ENCODE assay signal across 27 mouse cellular contexts in genomic region chr1:131671113-131671512, GRCm38 (mm10). TPM values are rescaled to one million over a fixed set of nuclear protein-coding genes. Genes with fewer than 3 reads are reported as not detected.
DNase-seq lines count a peak whose midpoint lies in the region; ATAC-seq lines count a peak whose summit lies in the region.
"Had no signal": no experiment of that assay in that cellular context is flagged by ENCODE, and none has a peak within 500 bp of the region (broad histone marks: within the 10 kb centered on the region; RNA-seq: fewer than 3 reads in every experiment).

No protein-coding gene starts in this region.

- H3K27ac ChIP-seq in macrophage, result 0 out of 2 replicates have a peak overlapping the region, but pooled peaks have one; percentile 12
- H3K27ac ChIP-seq: embryonic facial prominence, embryonic 10.5 days; embryonic facial prominence, embryonic 13.5 days; forebrain, embryonic 12.5 days; forebrain, embryonic 15.5 days; hindbrain, embryonic 10.5 days; hindbrain, embryonic 13.5 days; hindbrain, postnatal 0 days had no signal

- H3K79me2 ChIP-seq in macrophage (ENCODE audit: inconsistent target), result no peaks in the 10 kb centered on the region

- peak; percentile 87 for DNase-seq in heart, adult 11 months
- DNase-seq in heart, postnatal 4 days, result no peak
- no peak for DNase-seq in cerebellum, adult 11-12 months
- DNase-seq in right cerebral cortex, postnatal 25 days, result no peak
- no peak for DNase-seq in cerebellum, adult 18-20 months
- DNase-seq: adrenal gland, adult 8-10 months; adrenal gland, postnatal 25 days; cerebellum, adult 2 months; cerebellum, adult 9-11 months; cerebellum, postnatal 25 days; embryo, embryonic 11 days; gastrocnemius, postnatal 25 days had no signal

- H3K4me3 ChIP-seq in macrophage (ENCODE audit: inconsistent target), result no peak overlapping the region
- H3K4me3 ChIP-seq: embryonic facial prominence, embryonic 10.5 days; embryonic facial prominence, embryonic 13.5 days; erythroblast, embryonic 14.5 days; forebrain, embryonic 12.5 days; forebrain, embryonic 15.5 days; hindbrain, embryonic 10.5 days; hindbrain, embryonic 13.5 days had no signal

- WGBS in macrophage (ENCODE audit: missing documents), result 34% methylated on average over 8 of the region's 8 CpGs

- no peaks in the 10 kb centered on the region for H3K36me3 ChIP-seq in macrophage (ENCODE audit: inconsistent target)
- H3K36me3 ChIP-seq: embryonic facial prominence, embryonic 10.5 days; embryonic facial prominence, embryonic 13.5 days; forebrain, embryonic 12.5 days; forebrain, embryonic 15.5 days; hindbrain, embryonic 10.5 days; hindbrain, embryonic 13.5 days had no signal

- peak; percentile 66 for ATAC-seq in monocyte, adult 5-6 weeks (replicated peaks; ENCODE audit: insufficient number of reproducible peaks, low FRiP score, low TSS enrichment, poor library complexity, severe bottlenecking)
- ATAC-seq: activated CD4-positive, CD25-positive, alpha-beta regulatory T cell, adult 4 months; forebrain, embryonic 15.5 days; hindbrain, postnatal 0 days; inflammation-experienced regulatory T-cells, adult 6 months had no signal

RNA-seq across cellular contexts. Expression of gene Rab7b, which starts 17.4 kb away (rescaled TPM):
- total RNA-seq in heart, postnatal 4 days (2021), result 1 to 10 TPM; 2.6 to 3.6 TPM
- 100 to 1,000 TPM in 8 of 26 experiments, 10 to 100 TPM in 17, 1 to 10 TPM in 1; 8.3 to 204 (median 87.6) TPM for total RNA-seq in macrophage (2018; cell fraction: chromatin; rRNA removed)
- total RNA-seq in macrophage (2018; cell fraction: cytosol; rRNA removed), result 100 to 1,000 TPM; 112 to 252 (median 182) TPM
- 100 to 1,000 TPM in 18 of 26 experiments, 10 to 100 TPM in 8; 24.3 to 204 (median 119) TPM for total RNA-seq in macrophage (2018; cell fraction: nucleus; rRNA removed)
- 161 to 338 TPM (median 284 TPM) in 3 replicates for polyA plus RNA-seq in macrophage (2018)
- total RNA-seq in monocyte, adult 5-6 weeks (2017), result 1.4 to 3.7 TPM (median 2.3 TPM) in 3 replicates
- polyA plus RNA-seq: activated CD4-positive, CD25-positive, alpha-beta regulatory T cell, adult 4 months; erythroblast, embryonic 14.5 days had no signal

RNA-seq across cellular contexts. Expression of gene Ctse, which starts 33.0 kb away (rescaled TPM):
- 1 to 10 TPM in 1 of 2 experiments, under 1 TPM in 1; 0.81 to 2.1 TPM for total RNA-seq in heart, postnatal 4 days (2021)
- 1 to 10 TPM in 1 of 26 experiments, under 1 TPM in 10, not detected in 15; 0.37 to 1.2 (median 0.57) TPM for total RNA-seq in macrophage (2018; cell fraction: chromatin; rRNA removed)
- 1 to 10 TPM in 13 of 26 experiments, under 1 TPM in 13; 0.37 to 3.6 (median 0.97) TPM for total RNA-seq in macrophage (2018; cell fraction: cytosol; rRNA removed)
- total RNA-seq in macrophage (2018; cell fraction: nucleus; rRNA removed), result 1 to 10 TPM in 15 of 26 experiments, under 1 TPM in 8, not detected in 3; 0.46 to 3.2 (median 1.1) TPM
- polyA plus RNA-seq in macrophage (2018), result 0.48 to 4.2 TPM (median 2.5 TPM) in 3 replicates
- total RNA-seq in monocyte, adult 5-6 weeks (2017), result 11.9 to 16.7 TPM (median 13.9 TPM) in 3 replicates
- total RNA-seq: gastrocnemius, adult 8-10 months; hindbrain, postnatal 0 days had no signal
- polyA plus RNA-seq: cortical plate, adult 2 months; embryonic facial prominence, embryonic 10.5 days; embryonic facial prominence, embryonic 13.5 days; forebrain, embryonic 12.5 days; forebrain, embryonic 15.5 days; heart, embryonic 14.5 days; hindbrain, embryonic 10.5 days; hindbrain, embryonic 13.5 days; hindbrain, postnatal 0 days had no signal
